14 mouse cellular contexts compared by ENCODE assay signal in the genomic region with DNA sequence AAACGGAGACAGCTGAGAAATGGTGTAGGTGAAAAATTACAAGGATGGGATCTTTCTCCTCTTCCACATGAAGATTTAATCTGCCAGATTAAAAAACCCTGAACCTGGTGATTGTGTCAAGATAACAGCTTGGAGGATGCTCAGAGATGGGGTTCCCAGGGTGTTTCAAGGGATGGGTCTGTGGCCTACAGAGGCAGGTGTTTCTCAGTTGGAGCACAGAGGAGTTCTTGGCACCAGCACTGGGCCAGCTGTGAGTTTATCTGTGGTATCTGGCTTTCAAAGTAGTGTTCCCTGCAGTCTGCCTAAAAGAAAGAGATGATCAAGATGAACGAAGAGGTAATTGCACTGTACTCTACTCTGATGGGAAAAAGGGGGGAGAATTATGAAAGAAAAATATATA.
"Had no signal": no experiment of that assay in that cellular context is flagged by ENCODE, and none has a peak within 500 bp of the region (broad histone marks: within the 10 kb centered on the region; RNA-seq: fewer than 3 reads in every experiment).

No protein-coding gene starts in this region.

- H3K36me3 ChIP-seq: intestine, embryonic 15.5 days; kidney, embryonic 15.5 days; liver, embryonic 13.5 days; midbrain, embryonic 15.5 days; neural tube, embryonic 13.5 days had no signal

- H3K9ac ChIP-seq: intestine, embryonic 15.5 days; kidney, embryonic 15.5 days; liver, embryonic 13.5 days; midbrain, embryonic 15.5 days; neural tube, embryonic 13.5 days had no signal

- H3K9me3 ChIP-seq: intestine, embryonic 15.5 days; kidney, embryonic 15.5 days; liver, embryonic 13.5 days; midbrain, embryonic 15.5 days; neural tube, embryonic 13.5 days had no signal

- H3K4me3 ChIP-seq: intestine, embryonic 15.5 days; kidney, embryonic 15.5 days; liver, embryonic 13.5 days; midbrain, embryonic 15.5 days; neural tube, embryonic 13.5 days had no signal

- ATAC-seq: intestine, embryonic 15.5 days; midbrain, embryonic 15.5 days had no signal

- H3K27ac ChIP-seq: intestine, embryonic 15.5 days; kidney, embryonic 15.5 days; liver, embryonic 13.5 days; midbrain, embryonic 15.5 days; neural tube, embryonic 13.5 days had no signal

- H3K27me3 ChIP-seq: intestine, embryonic 15.5 days; kidney, embryonic 15.5 days; liver, embryonic 13.5 days; midbrain, embryonic 15.5 days; neural tube, embryonic 13.5 days had no signal

- H3K4me1 ChIP-seq: intestine, embryonic 15.5 days; kidney, embryonic 15.5 days; liver, embryonic 13.5 days; midbrain, embryonic 15.5 days; neural tube, embryonic 13.5 days had no signal

- H3K4me2 ChIP-seq: intestine, embryonic 15.5 days; kidney, embryonic 15.5 days; liver, embryonic 13.5 days; midbrain, embryonic 11.5 days; midbrain, embryonic 15.5 days; neural tube, embryonic 13.5 days had no signal

- DNase-seq: kidney, adult 11 months; kidney, adult 8-10 months; kidney, postnatal 14 days; kidney, postnatal 4 days; liver, embryonic 13.5 days; lung, adult 2 months; lung, postnatal 14 days; lung, postnatal 4 days; retina, postnatal 1 day had no signal
